Mouse (Mus musculus) large intestine, adult 2 months (tissue): ENCODE results near the gene Dnajb14. TPM values are rescaled to one million over a fixed set of nuclear protein-coding genes. Genes with fewer than 3 reads are reported as not detected.
"Not testable (repeated sequence)": the region's sequence is repeated elsewhere in the genome, so short reads cannot be mapped to it uniquely, and the experiment has no call there.

Experiments
- DNase-seq: peaks from one replicate; pipeline ENCODE4 v3.0.0-alpha.2; 2012; ENCODE audit warnings: low read depth, low spot score
- WGBS: fragments of 180-500 bp; shearing (Covaris S2); methylation state at CpG from one replicate; pipeline ENCODE4 v1.1.7; 2018; 5-methylcytosine and 5-hydroxymethylcytosine counted together
- polyA plus RNA-seq: library from polyadenylated mRNA; depleted of rRNA; stranded (reverse); fragments of >200 nt; gene quantifications from 2 replicates; pipeline ENCODE4 v1.2.3, GENCODE M21; 2012; rRNA removed

The Dnajb14 gene
- 2.0 and 3.2 TPM in 2 replicates for polyA plus RNA-seq

- no peak for DNase-seq
- 1% methylated on average over 93 of the region's 94 CpGs for WGBS
These were observed at the start of gene Dnajb14 for GRCm38 (mm10) chr3:137867437-137868093. TSS of gene Dnajb14 (plus strand) at chr3:137867675.

GRCm38 (mm10) chr3:137818713-137819112 is 48.8 kb upstream of the Dnajb14 start:
- no peak for DNase-seq
- 24% methylated on average over 4 of the region's 4 CpGs for WGBS

- 72% methylated on average over 6 of the region's 6 CpGs for WGBS
- no peak for DNase-seq
These were observed 46.6 kb upstream of the Dnajb14 start for GRCm38 (mm10) chr3:137820688-137821467.

- DNase-seq, result no peak
- 89% methylated on average over 3 of the region's 3 CpGs for WGBS
These were observed 44.2 kb upstream of the Dnajb14 start for GRCm38 (mm10) chr3:137823317-137823716.

- DNase-seq, result no peak
- 39% methylated on average over 11 of the region's 11 CpGs for WGBS
These were observed 39.8 kb upstream of the Dnajb14 start for GRCm38 (mm10) chr3:137827678-137828077.

- DNase-seq, result no peak
- 90% methylated on average over 2 of the region's 2 CpGs for WGBS
These were observed 36.3 kb upstream of the Dnajb14 start for GRCm38 (mm10) chr3:137831156-137831555.

GRCm38 (mm10) chr3:137833128-137833527 is 34.3 kb upstream of the Dnajb14 start:
- no peak for DNase-seq

GRCm38 (mm10) chr3:137833698-137834097 is 33.8 kb upstream of the Dnajb14 start:
- 78% methylated on average over 4 of the region's 4 CpGs for WGBS
- no peak for DNase-seq

GRCm38 (mm10) chr3:137836543-137836942 is 30.9 kb upstream of the Dnajb14 start:
- 90% methylated on average over 1 of the region's 1 CpGs for WGBS
- no peak for DNase-seq

- DNase-seq, result no peak
These were observed 29.3 kb upstream of the Dnajb14 start for GRCm38 (mm10) chr3:137838160-137838559.

- WGBS, result 90% methylated on average over 1 of the region's 1 CpGs
- DNase-seq, result no peak
These were observed 24.5 kb upstream of the Dnajb14 start for GRCm38 (mm10) chr3:137842944-137843343.

GRCm38 (mm10) chr3:137844263-137844662 is 23.2 kb upstream of the Dnajb14 start:
- 88% methylated on average over 3 of the region's 3 CpGs for WGBS
- DNase-seq, result no peak

GRCm38 (mm10) chr3:137846552-137846951 is 20.9 kb upstream of the Dnajb14 start:
- no peak for DNase-seq
- 48% methylated on average over 5 of the region's 5 CpGs for WGBS

GRCm38 (mm10) chr3:137848354-137848753 is 19.1 kb upstream of the Dnajb14 start:
- 52% methylated on average over 9 of the region's 9 CpGs for WGBS
- DNase-seq, result no peak

- WGBS, result 68% methylated on average over 5 of the region's 5 CpGs
- no peak for DNase-seq
These were observed 17.8 kb upstream of the Dnajb14 start for GRCm38 (mm10) chr3:137849697-137850096.

GRCm38 (mm10) chr3:137851196-137851595 is 16.3 kb upstream of the Dnajb14 start:
- DNase-seq, result no peak
- WGBS, result 93% methylated on average over 2 of the region's 2 CpGs

GRCm38 (mm10) chr3:137853011-137853410 is 14.5 kb upstream of the Dnajb14 start:
- WGBS, result 93% methylated on average over 1 of the region's 1 CpGs
- not testable (repeated sequence) for DNase-seq

GRCm38 (mm10) chr3:137855328-137855727 is 12.1 kb upstream of the Dnajb14 start:
- no peak for DNase-seq
- 42% methylated on average over 3 of the region's 3 CpGs for WGBS

GRCm38 (mm10) chr3:137856061-137856460 is 11.4 kb upstream of the Dnajb14 start:
- DNase-seq, result no peak
- 24% methylated on average over 7 of the region's 7 CpGs for WGBS

- 51% methylated on average over 8 of the region's 8 CpGs for WGBS
- DNase-seq, result no peak
These were observed 6.9 kb upstream of the Dnajb14 start for GRCm38 (mm10) chr3:137860394-137861170.
